Mouse (Mus musculus): Measurements from ENCODE around the gene Dnajc22.

Dnajc22 gene

DNA sequence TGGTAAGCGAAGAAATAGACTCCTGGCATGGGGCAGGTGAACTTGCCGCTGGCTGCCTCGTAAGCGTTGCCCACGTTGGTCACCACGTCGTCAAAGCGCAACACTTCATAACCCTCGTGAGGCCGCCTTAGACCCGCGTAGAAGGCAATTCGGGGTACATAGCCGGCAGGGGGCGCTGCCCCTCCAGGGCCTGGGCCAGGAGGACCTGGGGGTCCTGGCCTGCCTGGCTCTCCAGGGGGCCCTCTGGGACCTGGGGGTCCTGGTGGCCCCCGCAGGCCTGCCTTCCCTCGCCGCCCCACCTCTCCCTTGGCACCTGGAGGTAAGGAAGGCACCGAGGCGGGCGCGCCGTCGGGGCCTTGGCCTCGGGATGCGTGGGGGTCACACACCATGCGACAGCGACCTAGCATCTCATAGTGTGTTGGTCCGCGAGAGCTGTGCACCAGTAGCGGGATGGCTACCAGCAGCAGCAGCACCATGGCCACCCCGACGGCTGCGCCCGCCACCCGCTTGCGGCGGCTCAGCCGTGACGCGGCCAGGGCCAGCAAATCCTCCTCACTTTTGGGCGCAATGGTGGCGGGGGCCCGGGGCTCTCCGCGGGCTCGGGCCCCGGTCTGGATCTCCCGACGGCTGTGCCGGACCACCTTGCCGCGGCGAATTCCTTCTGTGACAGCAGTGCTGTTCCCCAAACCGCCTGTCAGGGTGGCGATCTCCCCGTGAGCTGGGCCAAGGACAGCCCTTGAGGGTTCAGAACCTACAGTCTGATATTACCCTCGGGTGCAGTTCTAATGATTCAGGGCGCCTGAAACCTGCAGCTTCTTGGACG, 5.5 kb upstream of the Dnajc22 start, which contains the start of gene C1ql4:
Gene C1ql4 (minus strand): TSS at position 565 of the 823 bp plus-strand sequence.
- in situ Hi-C loops (cut with MseI, MboI), result no loop called here

DNA sequence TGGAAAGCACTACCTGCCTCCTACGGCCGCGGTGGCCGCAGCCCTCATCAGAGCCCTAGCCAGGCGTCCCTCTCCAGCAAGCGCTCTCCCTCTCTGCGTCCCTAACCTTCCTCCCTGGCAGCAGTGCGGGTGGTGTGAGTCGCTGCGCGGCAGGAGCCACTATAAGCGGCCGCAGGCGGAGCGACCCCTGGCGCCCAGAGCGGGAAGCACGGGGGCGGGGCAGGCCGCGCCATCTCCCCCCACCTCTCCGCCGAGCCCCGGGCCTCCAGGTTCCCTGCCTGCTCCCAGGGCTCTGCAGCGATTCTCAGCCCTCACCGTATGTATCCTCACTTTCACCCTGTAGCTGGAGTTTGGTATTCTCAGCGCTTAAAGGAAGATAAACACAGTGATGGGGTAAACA, 4.7 kb upstream of the Dnajc22 start:
- in situ Hi-C loops (cut with MseI, MboI), result no loop called here

DNA sequence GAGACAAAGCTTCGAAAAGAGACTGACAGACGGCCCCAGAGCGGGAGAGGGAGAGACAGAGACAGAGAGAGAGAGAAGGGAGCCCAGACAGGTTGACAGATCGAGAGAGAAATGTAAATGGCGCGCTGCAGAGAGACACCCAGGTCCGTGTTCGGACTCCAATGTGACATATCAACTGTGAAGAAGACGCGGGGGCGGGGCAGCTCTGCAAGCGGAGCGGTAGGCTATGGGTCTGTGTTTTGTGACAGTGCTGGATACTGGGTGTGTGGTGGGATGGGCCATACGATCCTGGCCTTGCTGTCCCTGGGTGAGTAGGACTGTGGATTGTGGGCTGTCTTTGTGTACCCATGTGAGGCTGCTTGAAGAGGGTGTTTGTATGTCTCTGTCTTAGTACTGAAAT, 3.9 kb upstream of the Dnajc22 start:
- in situ Hi-C loops (cut with MseI, MboI), result no loop called here

DNA sequence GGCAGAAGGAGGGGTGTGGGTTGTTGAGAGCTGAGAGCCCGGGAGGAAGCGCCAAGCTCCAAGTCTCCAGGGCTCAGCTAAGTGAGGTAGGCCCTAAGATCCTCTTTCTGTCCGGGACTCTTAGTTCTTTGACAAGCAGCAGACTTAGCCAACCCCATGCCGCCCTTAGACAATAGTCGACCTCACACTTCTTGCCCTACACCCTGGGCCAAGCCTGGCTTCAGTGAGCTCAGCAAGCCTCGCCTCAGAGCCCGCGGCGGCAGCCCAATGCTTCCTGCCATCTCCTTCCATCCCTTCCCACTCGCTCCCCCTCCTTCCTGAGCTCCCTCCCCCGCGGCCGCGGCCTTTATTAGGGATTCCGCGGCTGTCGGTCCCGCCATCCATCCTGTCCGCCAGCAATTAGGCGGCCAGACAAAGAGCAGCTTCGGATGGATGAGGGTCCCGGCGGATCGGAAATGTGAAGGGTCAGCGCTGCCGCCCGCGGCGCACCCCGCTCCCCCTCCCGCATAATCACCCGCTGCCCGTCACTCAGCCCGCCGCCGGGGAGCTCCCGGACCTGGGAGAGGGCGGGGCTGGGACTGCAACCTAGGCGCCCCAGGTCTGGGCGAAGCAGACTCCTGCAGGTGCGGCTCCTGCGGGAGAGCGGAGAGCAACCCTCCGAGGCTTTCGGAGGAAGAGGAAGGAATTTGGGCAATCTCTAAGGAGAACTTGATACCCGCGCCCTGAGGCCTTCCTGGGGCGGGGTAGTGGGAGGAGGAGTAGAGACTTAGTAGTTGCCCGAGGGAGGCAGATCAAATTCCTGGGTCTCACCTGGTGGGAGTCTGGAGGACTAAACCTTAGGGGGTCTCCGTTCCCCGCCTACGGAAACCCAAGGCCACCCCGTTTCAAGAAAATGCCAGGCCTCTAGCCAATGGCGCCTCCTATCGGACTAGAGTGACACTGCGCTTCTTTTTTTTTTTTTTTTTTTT, 605 bp downstream of the Dnajc22 start:
- in situ Hi-C loops (cut with MseI, MboI), result no loop called here

DNA sequence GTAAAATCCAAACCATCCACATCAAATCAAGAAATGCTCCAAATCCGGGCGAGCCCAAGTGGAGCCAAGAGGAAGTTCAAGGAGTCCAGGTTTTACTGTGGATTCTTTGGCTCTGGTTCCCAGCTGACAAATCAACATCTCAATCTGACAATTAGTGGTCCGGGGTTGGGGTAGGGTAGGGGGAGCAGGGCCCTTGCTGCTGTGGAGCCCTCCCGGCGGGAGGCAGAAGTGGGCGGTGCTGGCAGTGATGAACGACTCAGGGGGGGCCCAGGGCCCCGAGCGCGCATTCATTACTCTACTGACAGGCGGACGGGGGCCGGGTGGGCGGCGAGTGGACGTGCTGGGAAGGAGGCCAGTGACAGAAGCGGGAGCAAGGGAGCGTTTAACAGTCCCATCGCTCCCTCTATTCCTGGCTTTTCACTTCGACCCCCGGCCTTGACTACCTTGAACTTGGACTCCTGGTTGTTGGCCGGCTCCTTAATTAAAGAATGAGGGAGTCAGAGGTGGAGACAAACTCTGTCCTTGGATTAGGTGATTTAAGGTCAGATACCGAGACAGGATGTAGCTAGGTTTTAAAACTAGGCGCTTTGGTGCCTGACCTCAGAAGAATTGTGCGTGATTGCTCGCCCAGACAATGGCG, 1.8 kb downstream of the Dnajc22 start:
- in situ Hi-C loops (cut with MseI, MboI), result no loop called here

DNA sequence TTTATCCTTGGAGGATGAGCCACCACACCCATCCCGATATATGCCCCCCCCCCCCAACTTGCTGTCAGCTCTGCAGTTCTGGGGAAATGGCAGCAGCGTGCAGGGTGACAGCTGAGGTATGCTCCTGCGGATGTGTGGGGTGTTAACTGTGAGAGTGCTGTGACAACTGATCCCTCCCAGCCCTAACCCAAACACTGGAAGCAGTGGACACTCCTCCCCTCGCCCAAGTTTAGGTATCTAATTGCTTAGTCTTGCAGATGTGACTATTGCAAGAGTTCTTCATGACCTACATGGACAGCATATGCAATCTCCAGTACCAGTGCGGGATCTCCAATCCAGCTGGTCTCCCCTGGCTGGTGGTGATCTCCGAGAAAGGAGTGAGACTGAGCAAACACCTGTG, 2.4 kb downstream of the Dnajc22 start:
- in situ Hi-C loops (cut with MseI, MboI), result no loop called here

DNA sequence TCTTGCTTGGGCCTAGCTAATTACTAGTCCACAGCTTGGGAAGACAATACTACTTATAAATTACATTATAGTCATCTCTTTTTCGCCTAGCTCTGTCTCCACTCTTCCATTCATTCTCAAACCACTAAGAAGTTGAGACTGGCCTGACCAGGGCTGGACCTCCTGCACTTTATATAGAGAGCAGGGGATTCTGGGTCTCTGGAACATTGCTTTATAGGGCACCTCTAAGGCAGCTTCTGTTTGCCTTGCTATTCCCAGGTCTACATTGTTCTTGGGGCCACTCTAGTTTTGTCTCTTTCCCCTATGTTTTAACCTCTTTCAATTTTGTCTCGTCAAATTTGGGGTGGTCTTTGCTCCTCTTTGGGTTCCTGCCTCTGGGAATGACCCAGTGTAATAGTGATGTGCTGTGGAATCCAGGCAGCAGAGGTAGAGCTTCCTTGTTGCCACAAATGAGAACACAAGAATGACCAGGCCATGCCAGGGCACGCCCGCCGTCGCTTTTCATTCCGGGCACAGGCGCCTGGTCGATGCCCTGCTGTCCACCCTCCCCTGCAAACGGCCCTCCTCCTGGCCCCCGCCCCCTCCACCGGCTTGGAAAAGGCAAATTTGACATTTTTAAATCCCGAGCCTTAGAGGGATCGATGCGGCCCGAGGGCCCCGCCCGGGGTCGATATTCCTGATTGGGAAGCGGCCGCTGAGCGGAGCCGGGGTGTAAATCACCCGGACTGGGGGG, 3.3 kb downstream of the Dnajc22 start:
- in situ Hi-C loops (cut with MseI, MboI), result no loop called here

DNA sequence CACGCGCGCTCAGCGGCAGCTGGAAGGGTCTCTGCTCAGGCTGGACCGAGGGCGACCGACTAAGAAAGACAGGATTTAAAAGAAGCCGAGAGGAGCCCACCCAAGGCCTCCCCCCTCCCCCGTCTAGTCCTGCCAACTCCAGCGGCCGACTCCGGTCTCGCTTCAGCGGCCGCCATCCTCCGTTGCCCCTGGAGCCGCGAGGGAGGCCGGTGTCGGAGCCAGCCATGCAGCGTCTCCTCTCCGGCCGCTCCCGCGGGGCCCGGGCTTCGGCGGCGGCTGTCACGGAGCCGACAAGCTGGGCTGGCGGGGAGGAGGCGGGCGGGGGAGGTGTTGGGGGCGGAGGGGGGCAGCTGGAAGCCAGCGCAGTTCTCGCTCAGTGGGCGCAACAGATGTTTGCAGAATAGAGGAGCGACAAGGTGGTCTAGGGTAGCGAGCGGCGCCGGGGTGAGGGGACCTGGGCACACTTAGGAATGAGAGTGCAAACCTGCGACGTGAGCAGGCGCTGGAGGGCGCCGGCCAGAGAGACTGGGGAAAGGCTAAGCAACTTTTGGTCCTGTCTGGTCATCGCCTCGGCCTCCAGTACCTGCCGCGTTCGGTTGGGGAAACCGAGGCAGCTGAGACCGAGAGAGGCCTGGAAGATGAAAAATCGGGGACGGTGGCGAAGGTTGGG, 4.0 kb downstream of the Dnajc22 start:
- in situ Hi-C loops (cut with MseI, MboI), result no loop called here

DNA sequence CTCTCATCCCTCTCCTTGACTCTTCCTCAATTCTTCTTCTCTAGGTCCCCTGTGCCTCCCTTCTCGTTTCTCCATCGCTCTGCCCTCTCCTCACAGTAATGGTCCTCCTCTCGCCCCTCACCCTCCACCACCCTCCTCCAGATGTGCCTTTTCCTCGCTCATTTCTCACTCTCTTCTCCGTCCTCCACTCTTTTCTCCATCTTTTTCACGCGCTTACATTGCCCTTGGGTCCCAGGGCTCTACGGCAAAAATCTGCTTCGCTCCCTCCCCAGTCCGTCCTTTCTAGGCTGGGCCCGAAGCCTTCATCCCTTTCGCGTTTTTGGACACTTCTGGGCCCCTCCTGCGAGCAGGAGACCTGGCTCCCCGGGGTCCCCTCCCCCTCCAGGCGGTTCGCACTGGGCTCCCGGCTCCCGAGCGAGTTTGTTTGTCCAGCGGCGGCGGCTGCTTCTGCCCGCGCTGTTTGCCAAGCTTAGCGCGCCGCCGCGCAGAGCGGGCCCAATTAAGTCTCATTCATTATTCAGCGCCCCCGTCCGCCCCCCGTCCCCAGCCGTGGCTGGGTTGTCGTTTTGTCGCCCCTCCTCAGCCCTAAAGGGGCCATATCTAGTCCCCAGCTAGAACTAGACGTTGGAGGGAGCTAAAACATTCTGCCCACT, 5.0 kb downstream of the Dnajc22 start:
- in situ Hi-C loops (cut with MseI, MboI), result no loop called here

DNA sequence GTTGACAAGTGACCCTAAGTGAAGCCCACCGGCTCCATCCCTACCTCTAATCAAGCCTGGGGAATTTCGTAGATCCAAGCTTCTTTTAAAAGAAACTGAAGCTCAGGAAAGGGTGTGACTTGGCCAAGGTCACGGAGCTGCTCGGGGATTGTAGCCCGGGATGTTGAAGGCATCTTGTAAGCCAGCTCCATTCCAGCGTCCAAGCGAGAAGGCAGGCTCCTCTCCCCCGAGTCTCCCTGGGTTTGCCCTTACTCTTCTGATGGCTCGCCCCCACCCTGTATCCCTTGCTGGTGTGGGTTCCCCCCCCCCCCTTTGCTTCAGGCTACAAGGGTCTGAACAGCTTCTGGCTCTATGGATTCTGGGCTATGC, 5.5 kb downstream of the Dnajc22 start:
- in situ Hi-C loops (cut with MseI, MboI), result no loop called here

DNA sequence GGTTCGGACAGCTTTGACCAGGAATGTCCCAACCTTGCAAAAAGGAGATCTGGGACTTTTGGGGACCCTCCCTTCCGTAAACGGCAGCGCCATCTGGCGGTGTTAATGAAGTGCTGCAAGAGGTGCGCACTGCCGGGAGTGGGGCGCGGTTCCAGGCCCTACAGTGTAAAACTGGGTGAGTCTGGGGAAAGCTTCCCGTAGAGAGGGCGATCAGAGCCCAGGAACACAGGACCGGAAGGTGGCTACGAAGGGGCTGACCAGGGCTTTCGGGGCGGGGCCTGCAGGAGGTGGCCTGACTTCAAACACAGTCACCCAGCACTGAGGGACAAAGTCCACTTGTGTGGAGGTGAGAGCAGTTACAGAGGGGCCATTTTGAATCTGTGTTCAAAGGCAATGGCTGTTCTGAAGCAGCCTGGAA, 6.2 kb downstream of the Dnajc22 start:
- in situ Hi-C loops (cut with MseI, MboI), result no loop called here

DNA sequence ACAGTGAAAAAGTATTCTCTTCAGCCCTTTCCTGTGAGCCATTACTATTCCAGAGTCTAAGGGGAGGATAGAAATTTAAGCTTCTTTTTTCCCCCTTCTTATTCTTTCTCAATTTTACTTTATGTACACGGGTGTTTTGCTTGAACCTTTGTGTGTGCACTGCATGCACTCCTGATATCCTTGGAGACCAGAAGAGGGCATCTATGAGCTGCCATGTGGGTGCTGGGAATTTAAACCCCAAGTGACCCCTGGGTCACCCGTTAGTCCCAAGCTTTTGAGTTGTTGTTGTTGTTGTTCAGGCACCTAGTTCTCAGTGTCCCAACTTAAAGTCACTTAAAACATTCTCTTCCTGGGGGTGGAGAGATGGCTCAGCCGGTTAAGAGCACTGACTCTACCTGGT, 7.0 kb downstream of the Dnajc22 start:
- in situ Hi-C loops (cut with MseI, MboI), result no loop called here

DNA sequence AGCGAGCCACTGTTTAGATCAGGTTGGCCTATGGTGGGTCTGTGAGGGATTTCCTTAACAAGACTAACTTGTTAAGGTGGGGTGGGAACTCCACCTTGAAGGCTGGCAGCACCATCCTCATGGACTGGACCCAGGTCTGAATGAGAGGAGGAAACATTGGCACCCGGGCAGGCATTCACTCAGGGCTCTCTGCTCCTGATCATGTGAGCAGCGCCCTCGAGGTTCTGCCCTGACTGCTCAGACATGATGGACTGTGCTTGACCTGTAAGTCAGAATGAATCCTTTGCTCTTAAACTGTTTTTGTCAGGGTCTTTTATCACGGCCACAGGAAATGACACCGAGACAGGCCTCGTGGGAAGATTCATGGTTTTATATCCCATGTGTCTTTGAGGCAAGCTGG, 12.3 kb downstream of the Dnajc22 start:
- in situ Hi-C loops (cut with MseI, MboI), result no loop called here

DNA sequence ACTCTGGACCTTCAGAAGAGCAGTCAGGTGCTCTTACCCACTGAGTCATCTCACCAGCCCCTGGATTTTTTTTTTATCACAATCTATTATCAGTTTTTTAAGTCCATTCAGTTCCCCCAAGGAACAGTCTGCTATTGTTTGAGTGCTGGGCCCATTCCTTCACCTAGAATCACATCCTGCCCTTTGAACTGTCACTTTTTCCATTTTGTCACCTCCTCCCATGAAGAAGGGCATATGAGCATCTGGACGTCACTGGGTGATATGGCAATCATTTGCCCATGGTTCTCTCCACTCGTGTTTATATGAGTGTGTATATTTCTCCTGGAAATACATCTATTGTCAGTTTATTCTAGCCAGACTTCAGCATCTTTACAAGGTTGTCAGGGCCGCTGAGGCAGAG, 14.9 kb downstream of the Dnajc22 start:
- in situ Hi-C loops (cut with MseI, MboI), result no loop called here

DNA sequence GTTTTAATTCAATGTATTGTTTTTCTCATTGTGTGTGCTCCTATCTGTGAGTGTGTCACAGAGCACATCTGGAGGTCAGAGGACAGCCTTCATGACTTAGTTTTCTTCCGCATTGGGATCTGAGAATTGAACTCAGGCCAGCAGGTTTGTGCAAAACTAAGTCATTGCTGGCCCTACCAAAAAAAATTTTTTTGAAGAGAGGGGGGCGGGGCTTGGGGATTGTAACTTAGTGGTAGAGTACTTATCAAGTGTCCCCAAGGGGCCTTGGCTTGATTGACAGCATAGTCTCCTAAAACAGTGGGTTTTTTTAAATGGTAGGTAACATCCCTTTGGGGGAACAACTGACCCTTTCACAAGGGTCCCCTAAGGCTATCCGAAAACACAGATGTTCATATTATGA, 18.2 kb downstream of the Dnajc22 start:
- in situ Hi-C loops (cut with MseI, MboI), result no loop called here

DNA sequence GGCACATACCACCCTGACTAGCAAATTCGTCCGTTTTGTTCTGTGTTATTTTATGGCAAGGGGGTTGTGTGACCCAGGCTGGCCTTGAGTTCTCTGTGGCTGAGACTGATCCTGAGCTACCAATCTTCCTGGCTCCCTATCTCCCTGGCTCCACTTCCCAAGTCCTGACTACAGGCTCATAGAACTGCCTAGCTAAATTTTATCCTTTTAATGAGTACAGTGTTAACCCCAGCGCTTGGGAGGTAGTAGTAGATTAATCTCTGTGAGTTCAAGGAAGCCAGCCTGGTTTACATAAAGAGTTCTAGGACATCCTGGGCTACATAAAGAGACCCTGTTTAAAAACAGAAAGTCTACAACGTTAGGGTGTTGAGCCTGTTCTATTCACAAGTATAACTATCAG, 18.8 kb downstream of the Dnajc22 start:
- in situ Hi-C loops (cut with MseI, MboI), result no loop called here

DNA sequence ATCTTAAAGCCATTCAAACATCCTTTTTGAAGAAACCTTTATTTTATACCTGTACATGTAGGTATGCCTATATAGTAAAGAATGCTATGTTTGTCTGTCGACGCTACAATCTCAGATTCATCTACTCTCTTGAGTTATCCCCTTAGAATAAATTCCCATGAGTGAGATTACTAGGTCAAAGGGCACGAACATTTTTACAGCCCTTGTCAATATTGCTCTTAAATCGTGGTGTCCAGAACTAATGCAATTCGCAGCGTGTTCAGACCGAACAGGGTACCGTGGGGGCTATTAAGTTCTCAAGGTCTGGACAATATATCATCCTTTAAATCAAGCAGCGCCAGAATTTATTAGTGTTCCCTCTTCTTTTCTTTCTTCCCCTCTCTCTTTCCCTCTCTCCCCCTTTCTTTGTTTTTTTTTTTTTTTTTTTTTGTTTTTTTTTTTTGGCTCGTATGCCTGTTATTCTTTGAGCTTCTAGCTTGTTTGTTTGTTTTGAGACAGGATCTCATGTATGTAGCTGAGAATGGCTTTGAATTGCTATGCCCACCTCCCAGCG, 19.9 kb downstream of the Dnajc22 start:
- in situ Hi-C loops (cut with MseI, MboI), result no loop called here

DNA sequence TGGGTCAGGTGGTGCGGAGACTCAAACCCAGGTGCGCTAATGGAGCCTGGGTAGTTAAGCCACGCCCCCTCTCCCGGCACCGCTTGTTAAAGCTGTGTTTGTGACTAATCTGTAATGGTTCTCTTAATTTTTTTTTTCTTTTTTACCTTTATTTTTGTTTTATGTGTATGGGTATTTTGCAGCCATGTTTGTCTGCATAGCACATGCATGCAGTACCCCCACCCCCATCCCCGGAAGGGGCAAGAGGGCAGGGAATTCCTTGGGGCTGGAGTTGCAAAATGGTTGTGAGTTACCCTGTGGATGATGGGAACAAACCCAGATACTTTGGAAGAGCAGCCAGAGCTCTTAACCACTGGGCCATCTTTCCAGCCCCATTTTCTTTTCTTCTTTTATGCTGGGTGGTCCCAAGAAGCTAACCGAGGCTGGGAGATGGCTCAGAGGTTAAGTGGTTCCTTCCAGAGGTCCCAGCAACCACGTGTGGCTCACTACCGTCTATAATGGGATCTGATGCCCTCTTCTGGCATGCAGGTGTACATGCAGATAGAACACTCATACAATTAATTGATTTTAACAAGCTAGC, 20.5 kb downstream of the Dnajc22 start:
- in situ Hi-C loops (cut with MseI, MboI), result no loop called here

DNA sequence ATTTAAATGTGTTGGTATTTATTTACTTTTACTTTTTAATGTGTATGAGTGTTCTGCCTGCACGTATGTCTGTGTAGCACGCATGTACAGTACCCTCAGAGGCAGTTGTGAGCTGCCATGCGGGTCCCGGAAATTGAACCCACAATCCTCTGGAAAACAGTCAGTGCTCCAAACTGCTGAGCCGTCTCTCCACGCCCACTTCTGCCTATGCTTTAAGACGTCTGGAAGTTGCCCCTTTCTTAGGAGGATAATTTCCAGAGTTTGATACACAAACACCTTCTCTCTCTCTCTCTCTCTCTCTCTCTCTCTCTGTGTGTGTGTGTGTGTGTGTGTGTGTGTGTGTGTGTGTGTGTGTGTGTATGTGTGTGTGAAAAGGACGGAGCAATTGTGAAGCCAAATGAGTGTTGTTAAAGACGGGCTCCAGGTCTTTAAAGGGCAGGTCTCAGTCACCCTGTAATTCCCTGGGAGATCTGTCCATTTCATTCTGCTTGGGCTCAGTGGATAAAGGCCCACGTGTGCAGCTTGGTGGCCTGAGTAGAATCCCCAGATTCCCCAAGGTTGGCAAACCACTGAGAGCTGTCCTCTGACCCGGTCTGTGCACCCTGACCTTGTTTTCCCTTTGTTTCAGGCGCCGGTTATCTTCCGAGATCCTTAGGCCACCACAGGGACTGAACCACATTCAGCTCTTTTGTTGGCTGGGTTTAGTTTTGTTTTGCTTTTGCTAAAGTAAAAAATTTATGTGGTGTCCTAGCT, 21.5 kb downstream of the Dnajc22 start:
- in situ Hi-C loops (cut with MseI, MboI), result no loop called here

Measured in mouse trophoblast stem cell (cell line).